Mouse (Mus musculus): ENCODE results near the gene Abl2. TPM values are rescaled to one million over a fixed set of nuclear protein-coding genes. Genes with fewer than 3 reads are reported as not detected.

The Abl2 gene
- polyA plus RNA-seq, 1 experiment from 2014 or later, result 10.1 TPM

- H3K9ac ChIP-seq (replicated peaks; ENCODE audit: low read depth, low read length), result no peak overlapping the region
- no peaks in the 10 kb centered on the region for H3K9me3 ChIP-seq (ENCODE audit: control insufficient read depth, low read length)
- WGBS, result 92% methylated on average over 23 of the region's 23 CpGs
- no peak overlapping the region for H3K4me2 ChIP-seq (ENCODE audit: low read depth, low read length)
- no peak overlapping the region for H3K27ac ChIP-seq (ENCODE audit: low read depth, low read length)
- no peak overlapping the region for H3K4me3 ChIP-seq (ENCODE audit: low read depth, low read length)
- H3K4me1 ChIP-seq (ENCODE audit: control insufficient read depth, insufficient read depth, low read length), result 0 out of 2 replicates have a peak, but pooled peaks cover 2% of the 10 kb centered on the region
- no peak for ATAC-seq (ENCODE audit: low read depth)
- H3K36me3 ChIP-seq (ENCODE audit: control insufficient read depth, insufficient read depth, low read length), result no peaks in the 10 kb centered on the region
- no peaks in the 10 kb centered on the region for H3K27me3 ChIP-seq (ENCODE audit: control insufficient read depth, insufficient read depth, low read length)
These were observed 108.7 kb downstream of the Abl2 start for GRCm38 (mm10) chr1:156667141-156667926.

DNA sequence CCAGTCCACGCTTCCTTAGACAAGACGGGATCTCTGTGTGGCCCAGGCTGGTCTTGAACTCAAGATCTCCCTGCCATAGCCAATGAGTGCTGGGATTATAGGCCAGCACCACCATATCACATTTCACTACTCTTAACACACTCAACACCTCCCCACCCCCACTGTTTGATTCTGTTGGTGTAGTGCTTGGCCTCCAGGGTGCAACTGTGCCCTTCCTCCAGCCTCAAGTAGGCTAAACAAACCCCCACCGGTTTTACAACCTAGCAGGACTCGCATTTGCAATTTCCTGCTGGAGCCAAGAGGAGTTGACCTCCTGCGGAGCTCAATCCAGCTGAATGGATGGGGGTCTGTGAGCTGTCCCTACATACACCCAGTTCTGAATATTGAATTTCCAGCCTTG is 110.0 kb downstream of the Abl2 start:
- peaks cover 4% of the 10 kb centered on the region; the same call in 1 of the 2 replicates for H3K4me1 ChIP-seq (ENCODE audit: control insufficient read depth, insufficient read depth, low read length)
- ATAC-seq (ENCODE audit: low read depth), result no peak
- no peaks in the 10 kb centered on the region for H3K9me3 ChIP-seq (ENCODE audit: control insufficient read depth, low read length)
- H3K9ac ChIP-seq (replicated peaks; ENCODE audit: low read depth, low read length), result no peak overlapping the region
- H3K27ac ChIP-seq (ENCODE audit: low read depth, low read length), result no peak overlapping the region
- no peaks in the 10 kb centered on the region for H3K36me3 ChIP-seq (ENCODE audit: control insufficient read depth, insufficient read depth, low read length)
- H3K4me2 ChIP-seq (ENCODE audit: low read depth, low read length), result no peak overlapping the region
- no peak overlapping the region for H3K4me3 ChIP-seq (ENCODE audit: low read depth, low read length)
- WGBS, result 27% methylated on average over 5 of the region's 5 CpGs
- H3K27me3 ChIP-seq (ENCODE audit: control insufficient read depth, insufficient read depth, low read length), result no peaks in the 10 kb centered on the region

GRCm38 (mm10) chr1:156669208-156669983 is 110.8 kb downstream of the Abl2 start:
- Histone ChIP-seq H3K4me3 (ENCODE audit: low read depth, low read length) (no peak overlapping the region), H3K27ac (ENCODE audit: low read depth, low read length) (no peak overlapping the region), H3K4me1 (ENCODE audit: control insufficient read depth, insufficient read depth, low read length) (peaks cover 10% of the 10 kb centered on the region; the same call in 1 of the 2 replicates), H3K27me3 (ENCODE audit: control insufficient read depth, insufficient read depth, low read length) (no peaks in the 10 kb centered on the region), H3K9me3 (ENCODE audit: control insufficient read depth, low read length) (no peaks in the 10 kb centered on the region), H3K9ac (replicated peaks; ENCODE audit: low read depth, low read length) (no peak overlapping the region), H3K36me3 (ENCODE audit: control insufficient read depth, insufficient read depth, low read length) (no peaks in the 10 kb centered on the region), H3K4me2 (ENCODE audit: low read depth, low read length) (no peak overlapping the region)
- no peak for ATAC-seq (ENCODE audit: low read depth)
- 41% methylated on average over 11 of the region's 11 CpGs for WGBS

- no peak for ATAC-seq (ENCODE audit: low read depth)
- Histone ChIP-seq H3K9ac (replicated peaks; ENCODE audit: low read depth, low read length) (no peak overlapping the region), H3K27me3 (ENCODE audit: control insufficient read depth, insufficient read depth, low read length) (no peaks in the 10 kb centered on the region), H3K4me1 (ENCODE audit: control insufficient read depth, insufficient read depth, low read length) (peaks cover 10% of the 10 kb centered on the region; the same call in 1 of the 2 replicates), H3K4me2 (ENCODE audit: low read depth, low read length) (no peak overlapping the region), H3K27ac (ENCODE audit: low read depth, low read length) (no peak overlapping the region), H3K36me3 (ENCODE audit: control insufficient read depth, insufficient read depth, low read length) (no peaks in the 10 kb centered on the region), H3K4me3 (ENCODE audit: low read depth, low read length) (no peak overlapping the region), H3K9me3 (ENCODE audit: control insufficient read depth, low read length) (no peaks in the 10 kb centered on the region)
- WGBS, result 93% methylated on average over 3 of the region's 3 CpGs
These were observed 113.3 kb downstream of the Abl2 start for GRCm38 (mm10) chr1:156671921-156672320.

DNA sequence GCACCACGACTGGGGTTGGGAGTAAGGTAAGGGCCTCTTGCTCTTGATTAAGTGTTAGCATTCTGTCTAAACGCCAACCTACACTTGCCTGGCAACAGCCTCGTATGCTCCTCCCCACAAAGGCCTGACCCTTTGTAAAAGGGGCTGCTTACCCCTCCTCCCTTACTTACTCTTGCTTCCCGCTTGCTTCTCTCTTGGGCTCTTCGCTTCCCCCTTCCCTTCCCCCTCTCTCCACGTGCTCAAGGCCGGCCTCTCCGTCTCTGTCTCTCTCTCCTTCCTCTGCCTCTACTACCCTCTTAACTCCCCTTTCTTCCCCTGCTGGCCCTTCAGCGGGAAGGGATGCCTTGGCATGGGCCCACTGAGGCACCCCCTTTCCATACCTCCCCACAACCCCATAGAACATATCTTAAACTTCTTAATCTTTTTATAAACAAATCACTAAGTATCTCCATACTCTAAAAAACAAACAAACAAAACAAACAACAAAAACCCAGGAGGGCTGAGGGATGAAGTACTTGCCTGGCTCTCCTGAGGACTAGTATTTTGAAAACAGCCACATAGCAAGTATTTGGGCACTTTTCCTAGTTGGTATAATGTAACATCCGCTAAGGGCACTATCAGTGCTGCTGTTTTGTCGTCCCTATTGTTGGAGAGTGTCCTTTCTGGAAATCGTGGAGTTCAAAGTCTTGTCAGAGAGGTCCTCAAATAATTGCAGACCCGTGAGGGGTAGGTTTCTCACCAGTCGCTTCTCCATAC is 114.3 kb downstream of the Abl2 start:
- no peak overlapping the region for H3K27ac ChIP-seq (ENCODE audit: low read depth, low read length)
- peak; percentile 7; the same call in 1 of the 2 replicates for ATAC-seq (ENCODE audit: low read depth)
- WGBS, result 5% methylated on average over 14 of the region's 14 CpGs
- peaks cover 10% of the 10 kb centered on the region; the same call in 1 of the 2 replicates for H3K4me1 ChIP-seq (ENCODE audit: control insufficient read depth, insufficient read depth, low read length)
- peak overlapping the region; percentile 42; the same call in 1 of the 2 replicates for H3K4me3 ChIP-seq (ENCODE audit: low read depth, low read length)
- H3K36me3 ChIP-seq (ENCODE audit: control insufficient read depth, insufficient read depth, low read length), result no peaks in the 10 kb centered on the region
- H3K27me3 ChIP-seq (ENCODE audit: control insufficient read depth, insufficient read depth, low read length), result no peaks in the 10 kb centered on the region
- H3K9me3 ChIP-seq (ENCODE audit: control insufficient read depth, low read length), result no peaks in the 10 kb centered on the region
- peak overlapping the region; percentile 97 for H3K4me2 ChIP-seq (ENCODE audit: low read depth, low read length)
- H3K9ac ChIP-seq (replicated peaks; ENCODE audit: low read depth, low read length), result no peak overlapping the region

- Histone ChIP-seq H3K4me3 (ENCODE audit: low read depth, low read length) (peak overlapping the region; percentile 42), H3K9ac (replicated peaks; ENCODE audit: low read depth, low read length) (peak overlapping the region; percentile 61), H3K4me2 (ENCODE audit: low read depth, low read length) (peak overlapping the region; percentile 97), H3K27me3 (ENCODE audit: control insufficient read depth, insufficient read depth, low read length) (no peaks in the 10 kb centered on the region), H3K4me1 (ENCODE audit: control insufficient read depth, insufficient read depth, low read length) (peaks cover 9% of the 10 kb centered on the region; the same call in 1 of the 2 replicates), H3K27ac (ENCODE audit: low read depth, low read length) (no peak overlapping the region), H3K9me3 (ENCODE audit: control insufficient read depth, low read length) (no peaks in the 10 kb centered on the region), H3K36me3 (ENCODE audit: control insufficient read depth, insufficient read depth, low read length) (no peaks in the 10 kb centered on the region)
- ATAC-seq (ENCODE audit: low read depth), result peak; percentile 70; the same call in 1 of the 2 replicates
- 2% methylated on average over 29 of the region's 29 CpGs for WGBS
These were observed 115.0 kb downstream of the Abl2 start for GRCm38 (mm10) chr1:156673476-156674194.

- 9% methylated on average over 37 of the region's 37 CpGs for WGBS
- H3K36me3 ChIP-seq (ENCODE audit: control insufficient read depth, insufficient read depth, low read length), result no peaks in the 10 kb centered on the region
- ATAC-seq (ENCODE audit: low read depth), result peak; percentile 77; the same call in 1 of the 2 replicates
- H3K4me2 ChIP-seq (ENCODE audit: low read depth, low read length), result peak within 1 kb of the TSS; percentile 97
- peaks cover 7% of the 10 kb centered on the region; the same call in 1 of the 2 replicates for H3K4me1 ChIP-seq (ENCODE audit: control insufficient read depth, insufficient read depth, low read length)
- H3K4me3 ChIP-seq (ENCODE audit: low read depth, low read length), result peak within 1 kb of the TSS; percentile 42
- no peaks in the 10 kb centered on the region for H3K27me3 ChIP-seq (ENCODE audit: control insufficient read depth, insufficient read depth, low read length)
- no peaks in the 10 kb centered on the region for H3K9me3 ChIP-seq (ENCODE audit: control insufficient read depth, low read length)
- H3K27ac ChIP-seq (ENCODE audit: low read depth, low read length), result no peak within 1 kb of the TSS
- H3K9ac ChIP-seq (replicated peaks; ENCODE audit: low read depth, low read length), result peak within 1 kb of the TSS; percentile 61
These were observed 115.8 kb downstream of the Abl2 start, which contains the start of gene Tor3a for GRCm38 (mm10) chr1:156674195-156675000. Gene Tor3a, minus strand, starts transcription at chr1:156674356.

Data from neural tube, embryonic 14.5 days (tissue).